Mouse (Mus musculus) forebrain, embryonic 16.5 days (tissue): Measurements from ENCODE around the gene Tbc1d5. TPM values are rescaled to one million over a fixed set of nuclear protein-coding genes. Genes with fewer than 3 reads are reported as not detected.

Source experiments
- ATAC-seq: fragments of 200-750 bp; cut with Nextera tagmentation; 2 replicates; pipeline ENCODE4 v1.8.0; 2017; ENCODE audit warnings: mild to moderate bottlenecking, moderate library complexity
- H3K27ac ChIP-seq: fragments of 300-500 bp; sonication (generic); 2 replicates; pipeline ENCODE4 v1.5.1; 2014; ENCODE audit warnings: low read length, control low read depth
- H3K27me3 ChIP-seq: fragments of 300-500 bp; sonication (generic); replicated peaks from 2 replicates; pipeline ENCODE4 v1.6.1; 2014; ENCODE audit warnings: low read length; ENCODE audit not compliant: control insufficient read depth, insufficient read depth
- H3K36me3 ChIP-seq: fragments of 300-500 bp; sonication (generic); 2 replicates; pipeline ENCODE4 v1.6.1; 2014; ENCODE audit not compliant: control insufficient read depth, insufficient read depth
- H3K4me1 ChIP-seq: fragments of 300-500 bp; sonication (generic); replicated peaks from 2 replicates; pipeline ENCODE4 v1.6.1; 2014; ENCODE audit warnings: low read length; ENCODE audit not compliant: control insufficient read depth, insufficient read depth
- H3K4me2 ChIP-seq: fragments of 300-500 bp; sonication (generic); 2 replicates; pipeline ENCODE4 v1.6.1; 2014; ENCODE audit warnings: mild to moderate bottlenecking, low read length, control low read depth
- H3K4me3 ChIP-seq: fragments of 300-500 bp; sonication (generic); replicated peaks from 2 replicates; pipeline ENCODE4 v1.5.1; 2014; ENCODE audit warnings: mild to moderate bottlenecking, low read length, control low read depth
- H3K9ac ChIP-seq: fragments of 300-500 bp; sonication (generic); replicated peaks from 2 replicates; pipeline ENCODE4 v1.6.1; 2014; ENCODE audit warnings: low read depth, low read length, control low read depth
- H3K9me3 ChIP-seq: fragments of 300-500 bp; sonication (generic); 2 replicates; pipeline ENCODE4 v1.6.1; 2016; ENCODE audit warnings: low read length; ENCODE audit not compliant: control insufficient read depth
- WGBS: fragments of 180-500 bp; shearing (Covaris S2); extraction: QIAGEN DNeasy Blood & Tissue Kit; methylation state at CpG from one replicate; pipeline ENCODE4 v1.1.7; 2014; 5-methylcytosine and 5-hydroxymethylcytosine counted together
- polyA plus RNA-seq: library from polyadenylated mRNA; unstranded; fragments of >200 nt; fragmentation: Nextera tagmentation; extraction: Ambion mirVana; gene quantifications from 2 replicates; pipeline ENCODE4 v1.2.1, GENCODE M21; 2015

Gene Tbc1d5
- polyA plus RNA-seq, 1 experiment from 2014 or later: 8.1 TPM

GRCm38 (mm10) chr17:50922308-50922707, 256.8 kb downstream of the Tbc1d5 start:
- Histone ChIP-seq H3K4me3 (no peak overlapping the region), H3K4me1 (no peaks in the 10 kb centered on the region), H3K9ac (no peak overlapping the region), H3K27ac (no peak overlapping the region), H3K36me3 (no peaks in the 10 kb centered on the region), H3K27me3 (no peaks in the 10 kb centered on the region), H3K4me2 (no peak overlapping the region), H3K9me3 (no peaks in the 10 kb centered on the region)
- 96% methylated on average over 2 of the region's 2 CpGs for WGBS
- ATAC-seq: no peak

- no peak overlapping the region for H3K4me3 ChIP-seq
- WGBS: 97% methylated on average over 2 of the region's 2 CpGs
- no peaks in the 10 kb centered on the region for H3K36me3 ChIP-seq
- H3K9me3 ChIP-seq: no peaks in the 10 kb centered on the region
- H3K9ac ChIP-seq: no peak overlapping the region
- ATAC-seq: no peak
- no peak overlapping the region for H3K27ac ChIP-seq
- H3K4me2 ChIP-seq: no peak overlapping the region
- H3K4me1 ChIP-seq: no peaks in the 10 kb centered on the region
- H3K27me3 ChIP-seq: no peaks in the 10 kb centered on the region
Observed at GRCm38 (mm10) chr17:50915216-50915615, 263.9 kb downstream of the Tbc1d5 start.

GRCm38 (mm10) chr17:50908568-50909335, 270.4 kb downstream of the Tbc1d5 start:
- Histone ChIP-seq H3K36me3 (no peaks in the 10 kb centered on the region), H3K27ac (no peak overlapping the region), H3K4me1 (no peaks in the 10 kb centered on the region), H3K9me3 (no peaks in the 10 kb centered on the region), H3K9ac (no peak overlapping the region), H3K27me3 (no peaks in the 10 kb centered on the region), H3K4me3 (no peak overlapping the region), H3K4me2 (no peak overlapping the region)
- peak; percentile 67; the same call in 1 of the 2 replicates for ATAC-seq
- WGBS: 55% methylated on average over 6 of the region's 6 CpGs

- no peaks in the 10 kb centered on the region for H3K27me3 ChIP-seq
- no peaks in the 10 kb centered on the region for H3K9me3 ChIP-seq
- H3K9ac ChIP-seq: no peak overlapping the region
- H3K4me2 ChIP-seq: no peak overlapping the region
- peak; percentile 47; the same call in 1 of the 2 replicates for ATAC-seq
- no peaks in the 10 kb centered on the region for H3K36me3 ChIP-seq
- 56% methylated on average over 4 of the region's 4 CpGs for WGBS
- no peaks in the 10 kb centered on the region for H3K4me1 ChIP-seq
- no peak overlapping the region for H3K27ac ChIP-seq
- no peak overlapping the region for H3K4me3 ChIP-seq
Observed at GRCm38 (mm10) chr17:50908160-50908559, 271.0 kb downstream of the Tbc1d5 start.

- no peak overlapping the region for H3K4me2 ChIP-seq
- H3K36me3 ChIP-seq: no peaks in the 10 kb centered on the region
- H3K4me1 ChIP-seq: no peaks in the 10 kb centered on the region
- H3K27me3 ChIP-seq: no peaks in the 10 kb centered on the region
- WGBS: 36% methylated on average over 1 of the region's 1 CpGs
- H3K9ac ChIP-seq: no peak overlapping the region
- no peak overlapping the region for H3K27ac ChIP-seq
- H3K4me3 ChIP-seq: no peak overlapping the region
- H3K9me3 ChIP-seq: no peaks in the 10 kb centered on the region
- no peak for ATAC-seq
Observed at GRCm38 (mm10) chr17:50906630-50907029, 272.5 kb downstream of the Tbc1d5 start.

- WGBS: 81% methylated on average over 3 of the region's 3 CpGs
- Histone ChIP-seq H3K4me3 (no peak overlapping the region), H3K4me1 (no peaks in the 10 kb centered on the region), H3K27me3 (no peaks in the 10 kb centered on the region), H3K27ac (no peak overlapping the region), H3K4me2 (no peak overlapping the region), H3K9ac (no peak overlapping the region), H3K36me3 (no peaks in the 10 kb centered on the region), H3K9me3 (no peaks in the 10 kb centered on the region)
- no peak for ATAC-seq
Observed at GRCm38 (mm10) chr17:50904463-50904862, 274.7 kb downstream of the Tbc1d5 start.

- Histone ChIP-seq H3K4me2 (no peak overlapping the region), H3K4me1 (no peaks in the 10 kb centered on the region), H3K36me3 (no peaks in the 10 kb centered on the region), H3K9me3 (no peaks in the 10 kb centered on the region), H3K27ac (no peak overlapping the region), H3K4me3 (no peak overlapping the region), H3K27me3 (no peaks in the 10 kb centered on the region), H3K9ac (no peak overlapping the region)
- ATAC-seq: no peak
- WGBS: 84% methylated on average over 7 of the region's 7 CpGs
Observed at GRCm38 (mm10) chr17:50897867-50898266, 281.3 kb downstream of the Tbc1d5 start.

- H3K27ac ChIP-seq: no peak overlapping the region
- no peak for ATAC-seq
- no peak overlapping the region for H3K4me3 ChIP-seq
- no peaks in the 10 kb centered on the region for H3K27me3 ChIP-seq
- no peaks in the 10 kb centered on the region for H3K36me3 ChIP-seq
- no peaks in the 10 kb centered on the region for H3K4me1 ChIP-seq
- WGBS: 97% methylated on average over 1 of the region's 1 CpGs
- H3K9ac ChIP-seq: no peak overlapping the region
- H3K4me2 ChIP-seq: no peak overlapping the region
- no peaks in the 10 kb centered on the region for H3K9me3 ChIP-seq
Observed at GRCm38 (mm10) chr17:50889475-50889874, 289.7 kb downstream of the Tbc1d5 start.

- H3K9me3 ChIP-seq: no peaks in the 10 kb centered on the region
- H3K4me1 ChIP-seq: no peaks in the 10 kb centered on the region
- WGBS: 92% methylated on average over 4 of the region's 4 CpGs
- no peaks in the 10 kb centered on the region for H3K27me3 ChIP-seq
- no peak overlapping the region for H3K4me3 ChIP-seq
- no peak overlapping the region for H3K9ac ChIP-seq
- ATAC-seq: no peak
- H3K27ac ChIP-seq: no peak overlapping the region
- no peaks in the 10 kb centered on the region for H3K36me3 ChIP-seq
- no peak overlapping the region for H3K4me2 ChIP-seq
Observed at GRCm38 (mm10) chr17:50879910-50880309, 299.2 kb downstream of the Tbc1d5 start.

- Histone ChIP-seq H3K36me3 (no peaks in the 10 kb centered on the region), H3K9me3 (no peaks in the 10 kb centered on the region), H3K9ac (no peak overlapping the region), H3K4me3 (no peak overlapping the region), H3K27me3 (no peaks in the 10 kb centered on the region), H3K27ac (no peak overlapping the region), H3K4me2 (no peak overlapping the region), H3K4me1 (no peaks in the 10 kb centered on the region)
- no peak for ATAC-seq
- WGBS: 81% methylated on average over 5 of the region's 5 CpGs
Observed at GRCm38 (mm10) chr17:50876451-50876850, 302.7 kb downstream of the Tbc1d5 start.
